17 mouse cellular contexts compared by ENCODE assay signal in genomic region chr9:32949036-32949435, GRCm38 (mm10).
DNase-seq lines count a peak whose midpoint lies in the region; ATAC-seq and TF ChIP-seq lines count a peak whose summit lies in the region.
"Had no signal": no experiment of that assay in that cellular context is flagged by ENCODE, and none has a peak within 500 bp of the region (broad histone marks: within the 10 kb centered on the region; RNA-seq: fewer than 3 reads in every experiment).

No protein-coding gene starts in this region.

- no peaks in the 10 kb centered on the region for H3K4me1 ChIP-seq in heart, adult 2 months (ENCODE audit: control insufficient read depth, insufficient read depth, low read length)
- H3K4me1 ChIP-seq in heart, embryonic 12.5 days (replicated peaks), result no peaks in the 10 kb centered on the region
- H3K4me1 ChIP-seq in liver, postnatal 0 days (ENCODE audit: insufficient read depth), result no peaks in the 10 kb centered on the region
- no peaks in the 10 kb centered on the region for H3K4me1 ChIP-seq in liver, embryonic 11.5 days (replicated peaks; ENCODE audit: control insufficient read depth, insufficient read depth, low read length)
- H3K4me1 ChIP-seq in intestine, postnatal 0 days (replicated peaks; ENCODE audit: control insufficient read depth, insufficient read depth, low read length), result no peaks in the 10 kb centered on the region
- H3K4me1 ChIP-seq in midbrain, postnatal 0 days (ENCODE audit: insufficient read depth, low read length), result no peaks in the 10 kb centered on the region
- H3K4me1 ChIP-seq: forebrain, embryonic 12.5 days; heart, embryonic 10.5 days; hindbrain, embryonic 10.5 days had no signal

- no peak overlapping the region for H3K4me2 ChIP-seq in heart, embryonic 12.5 days
- no peak overlapping the region for H3K4me2 ChIP-seq in liver, postnatal 0 days (ENCODE audit: low read depth, low read length)
- H3K4me2 ChIP-seq in liver, embryonic 11.5 days, result no peak overlapping the region
- H3K4me2 ChIP-seq in intestine, postnatal 0 days (replicated peaks; ENCODE audit: low read depth), result no peak overlapping the region
- H3K4me2 ChIP-seq in midbrain, postnatal 0 days (ENCODE audit: low read depth, low read length, poor library complexity, severe bottlenecking), result no peak overlapping the region
- H3K4me2 ChIP-seq: forebrain, embryonic 12.5 days; midbrain, embryonic 11.5 days had no signal

- WGBS in heart, adult 2 months, result 35% methylated on average over 3 of the region's 3 CpGs
- 48% methylated on average over 3 of the region's 3 CpGs for WGBS in heart, embryonic 12.5 days
- WGBS in liver, postnatal 0 days (ENCODE audit: insufficient replicate concordance), result 52% methylated on average over 3 of the region's 3 CpGs
- WGBS in liver, embryonic 11.5 days, result 41% methylated on average over 3 of the region's 3 CpGs
- 41% methylated on average over 3 of the region's 3 CpGs for WGBS in intestine, postnatal 0 days
- WGBS in midbrain, postnatal 0 days, result 67% methylated on average over 3 of the region's 3 CpGs

- no peak for TF ChIP-seq CTCF in heart, adult 2 months (IDR thresholded peaks at IDR 0.05)
- TF ChIP-seq CTCF in liver, postnatal 0 days (IDR thresholded peaks at IDR 0.05; ENCODE audit: low read depth), result no peak
- TF ChIP-seq CTCF in intestine, postnatal 0 days (IDR thresholded peaks at IDR 0.05; ENCODE audit: low read depth), result no peak
- TF ChIP-seq CTCF in midbrain, postnatal 0 days (IDR thresholded peaks at IDR 0.05), result no peak

- no peaks in the 10 kb centered on the region; the same call in 1 of the 2 replicates for H3K79me2 ChIP-seq in heart, adult 2 months (replicated peaks; ENCODE audit: control insufficient read depth, insufficient read depth, low read length)

- no peaks in the 10 kb centered on the region for H3K9me3 ChIP-seq in heart, embryonic 12.5 days (replicated peaks)
- H3K9me3 ChIP-seq in liver, postnatal 0 days (ENCODE audit: low read length), result no peaks in the 10 kb centered on the region
- H3K9me3 ChIP-seq in liver, embryonic 11.5 days (ENCODE audit: control insufficient read depth, low read length), result 0 out of 2 replicates have a peak, but pooled peaks cover 2% of the 10 kb centered on the region
- H3K9me3 ChIP-seq in intestine, postnatal 0 days (ENCODE audit: control insufficient read depth), result no peaks in the 10 kb centered on the region
- H3K9me3 ChIP-seq in midbrain, postnatal 0 days (ENCODE audit: low read length), result no peaks in the 10 kb centered on the region
- H3K9me3 ChIP-seq: forebrain, embryonic 12.5 days; heart, embryonic 10.5 days; hindbrain, embryonic 10.5 days had no signal

- TF ChIP-seq POLR2A in heart, adult 2 months (IDR thresholded peaks at IDR 0.05; ENCODE audit: insufficient read depth, low read depth, low read length), result no peak

- H3K4me3 ChIP-seq in heart, adult 2 months, result no peak overlapping the region
- no peak overlapping the region for H3K4me3 ChIP-seq in heart, embryonic 12.5 days
- H3K4me3 ChIP-seq in liver, postnatal 0 days (ENCODE audit: low read depth, low read length), result no peak overlapping the region
- H3K4me3 ChIP-seq in liver, embryonic 11.5 days (ENCODE audit: low read depth, low read length), result no peak overlapping the region
- H3K4me3 ChIP-seq in intestine, postnatal 0 days (ENCODE audit: low read depth, low read length), result no peak overlapping the region
- H3K4me3 ChIP-seq in midbrain, postnatal 0 days (ENCODE audit: low read depth, low read length), result no peak overlapping the region
- H3K4me3 ChIP-seq: forebrain, embryonic 12.5 days; heart, embryonic 10.5 days; hindbrain, embryonic 10.5 days; layer of hippocampus, adult 2 months had no signal

- H3K27me3 ChIP-seq in heart, adult 2 months (ENCODE audit: control insufficient read depth, insufficient read depth, low read length), result no peaks in the 10 kb centered on the region
- H3K27me3 ChIP-seq in heart, embryonic 12.5 days (replicated peaks), result no peaks in the 10 kb centered on the region
- no peaks in the 10 kb centered on the region for H3K27me3 ChIP-seq in liver, postnatal 0 days (ENCODE audit: insufficient read depth, low read length)
- no peaks in the 10 kb centered on the region for H3K27me3 ChIP-seq in liver, embryonic 11.5 days (replicated peaks; ENCODE audit: control insufficient read depth, insufficient read depth, low read length)
- H3K27me3 ChIP-seq in intestine, postnatal 0 days (replicated peaks; ENCODE audit: control insufficient read depth, insufficient read depth, low read length), result no peaks in the 10 kb centered on the region
- H3K27me3 ChIP-seq in midbrain, postnatal 0 days (ENCODE audit: insufficient read depth, low read length), result no peaks in the 10 kb centered on the region
- H3K27me3 ChIP-seq: forebrain, embryonic 12.5 days had no signal

- no peak overlapping the region for H3K27ac ChIP-seq in heart, adult 2 months
- no peak overlapping the region for H3K27ac ChIP-seq in heart, embryonic 12.5 days (ENCODE audit: poor library complexity, severe bottlenecking)
- no peak overlapping the region for H3K27ac ChIP-seq in liver, postnatal 0 days (ENCODE audit: low read depth)
- no peak overlapping the region for H3K27ac ChIP-seq in liver, embryonic 11.5 days (ENCODE audit: low read depth, low read length)
- H3K27ac ChIP-seq in intestine, postnatal 0 days (ENCODE audit: low read depth, low read length), result no peak overlapping the region
- H3K27ac ChIP-seq in midbrain, postnatal 0 days (ENCODE audit: low read depth, low read length), result no peak overlapping the region
- H3K27ac ChIP-seq: forebrain, embryonic 12.5 days; heart, embryonic 10.5 days; hindbrain, embryonic 10.5 days; layer of hippocampus, adult 2 months; macrophage had no signal

- TF ChIP-seq EP300 in heart, adult 2 months (IDR thresholded peaks at IDR 0.05; ENCODE audit: insufficient read depth, low read depth, low read length), result 0 out of 2 replicates have a peak, but pooled peaks have one; percentile 25
- TF ChIP-seq EP300 in liver, postnatal 0 days (IDR thresholded peaks at IDR 0.05; ENCODE audit: low read depth), result peak; percentile 48

- DNase-seq in heart, adult 2 months, result no peak
- no peak for DNase-seq in liver, postnatal 0 days
- no peak for DNase-seq in liver, embryonic 11.5 days (ENCODE audit: low spot score)
- peak; percentile 42 for DNase-seq in kidney, postnatal 10 days
- no peak for DNase-seq in midbrain, postnatal 0 days (ENCODE audit: low spot score)
- DNase-seq: cerebellum, adult 9-10 months; gastrocnemius, postnatal 10 days; liver; thymus, postnatal 36 days had no signal

- H3K36me3 ChIP-seq in heart, adult 2 months (ENCODE audit: control insufficient read depth, insufficient read depth, low read length), result no peaks in the 10 kb centered on the region
- no peaks in the 10 kb centered on the region for H3K36me3 ChIP-seq in heart, embryonic 12.5 days
- H3K36me3 ChIP-seq in liver, postnatal 0 days (replicated peaks; ENCODE audit: insufficient read depth, low read length), result no peaks in the 10 kb centered on the region
- no peaks in the 10 kb centered on the region for H3K36me3 ChIP-seq in liver, embryonic 11.5 days (ENCODE audit: control insufficient read depth, insufficient read depth, low read length)
- no peaks in the 10 kb centered on the region for H3K36me3 ChIP-seq in intestine, postnatal 0 days (ENCODE audit: control insufficient read depth, insufficient read depth)
- H3K36me3 ChIP-seq in midbrain, postnatal 0 days (ENCODE audit: insufficient read depth, low read length), result no peaks in the 10 kb centered on the region
- H3K36me3 ChIP-seq: forebrain, embryonic 12.5 days; heart, embryonic 10.5 days; hindbrain, embryonic 10.5 days had no signal

- no peak; the same call in 1 of the 2 replicates for ATAC-seq in heart, embryonic 12.5 days (ENCODE audit: insufficient number of reproducible peaks, low FRiP score)
- ATAC-seq in liver, postnatal 0 days, result no peak
- ATAC-seq in liver, embryonic 11.5 days (replicated peaks; ENCODE audit: low FRiP score), result no peak
- peak; percentile 65; the same call in 1 of the 2 replicates for ATAC-seq in intestine, postnatal 0 days
- ATAC-seq in midbrain, postnatal 0 days (ENCODE audit: low FRiP score), result no peak

- H3K9ac ChIP-seq in heart, adult 2 months (ENCODE audit: low read depth, low read length), result no peak overlapping the region
- no peak overlapping the region for H3K9ac ChIP-seq in heart, embryonic 12.5 days
- H3K9ac ChIP-seq in liver, postnatal 0 days (replicated peaks), result no peak overlapping the region
- H3K9ac ChIP-seq in liver, embryonic 11.5 days (ENCODE audit: low read depth, low read length), result no peak overlapping the region
- no peak overlapping the region for H3K9ac ChIP-seq in intestine, postnatal 0 days (ENCODE audit: low read depth, low read length)
- no peak overlapping the region for H3K9ac ChIP-seq in midbrain, postnatal 0 days (replicated peaks; ENCODE audit: low read length, poor library complexity, severe bottlenecking)
- H3K9ac ChIP-seq: forebrain, embryonic 12.5 days had no signal

- intact Hi-C loops in heart, adult 2 months (cut with DNase I), result no loop called here
